Mouse (Mus musculus) myocyte (in vitro differentiated cells): ENCODE data around the gene Thoc7.
"Not testable (repeated sequence)": the region's sequence is repeated elsewhere in the genome, so short reads cannot be mapped to it uniquely, and the experiment has no call there.

Experiments
- MYOD1 ChIP-seq, 3 experiments: IDR thresholded peaks; one replicate each; pipeline ENCODE4 v1.6.1; 2011; ENCODE audit warnings: control low read depth in 2 of 3, low read depth in 2 of 3, mild to moderate bottlenecking in 2 of 3, moderate library complexity in 1 of 3; ENCODE audit not compliant: insufficient read length in 2 of 3, control insufficient read depth in 1 of 3
- POLR2A ChIP-seq: IDR thresholded peaks from one replicate; pipeline ENCODE4 v1.6.1; 2011; ENCODE audit warnings: low read depth, mild to moderate bottlenecking, control low read depth, moderate library complexity; ENCODE audit not compliant: insufficient read length
- POLR2AphosphoS2 ChIP-seq: IDR thresholded peaks from one replicate; pipeline ENCODE4 v1.6.1; 2011; ENCODE audit warnings: low read depth, control low read depth; ENCODE audit not compliant: insufficient read length
- USF1 ChIP-seq: IDR thresholded peaks from one replicate; pipeline ENCODE4 v1.6.1; 2011; ENCODE audit warnings: low read depth, mild to moderate bottlenecking, control low read depth, moderate library complexity

DNA sequence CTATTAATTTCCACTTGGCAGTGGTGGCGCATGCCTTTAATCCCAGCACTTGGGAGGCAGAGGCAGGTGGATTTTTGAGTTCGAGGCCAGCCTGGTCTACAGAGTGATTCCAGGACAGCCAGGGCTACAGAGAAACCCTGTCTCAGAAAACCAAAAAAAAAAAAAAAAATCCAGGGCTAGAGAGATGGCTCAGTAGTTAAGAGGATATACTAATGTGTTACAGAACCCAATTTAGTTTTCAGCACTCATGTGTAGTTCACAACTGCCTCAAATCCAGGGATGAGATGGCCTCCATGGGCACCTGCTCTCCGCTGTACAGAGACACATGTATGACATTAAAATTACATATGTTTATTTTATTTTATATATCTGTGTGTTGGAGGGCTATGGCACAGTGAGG is 9.5 kb downstream of the Thoc7 start:
- TF ChIP-seq MYOD1 (IDR thresholded peaks at IDR 0.05; ENCODE audit: control insufficient read depth in 1 of 3, insufficient read length in 2 of 3, low read depth in 2 of 3); USF1; POLR2AphosphoS2; POLR2A: not testable (repeated sequence)
